Mouse (Mus musculus) R1 (cell line): Measurements from ENCODE around the gene Apela.

Experiments used
- DNase-seq: peaks from one replicate; pipeline ENCODE4 v3.0.0-alpha.2; 2018; ENCODE audit warnings: low read depth, low spot score

Gene Apela

GRCm38 (mm10) chr8:65037117-65037533 is at the start of gene Apela:
TSS of gene Apela (minus strand) at chr8:65037336.
- peak; percentile 92 for DNase-seq

DNA sequence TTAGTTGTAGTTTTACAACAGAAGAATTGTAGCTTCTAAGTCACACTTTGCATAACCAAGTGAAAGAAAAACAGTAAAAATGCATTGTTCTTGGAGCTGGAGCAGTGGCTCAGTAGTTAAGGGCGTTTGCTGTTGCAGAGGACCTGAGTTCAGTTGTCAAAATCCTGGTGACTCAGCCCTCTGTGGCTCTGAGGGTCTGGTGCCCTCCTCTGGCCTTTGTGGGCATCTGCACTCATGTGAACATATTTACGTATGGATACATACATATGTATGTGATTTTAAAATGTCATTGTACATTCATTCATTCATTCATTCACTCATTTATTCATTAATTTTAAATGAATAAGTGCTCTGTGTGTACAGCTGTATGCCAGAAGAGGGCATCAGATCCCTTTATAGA is 48.5 kb upstream of the Apela start:
- peak; percentile 86 for DNase-seq

GRCm38 (mm10) chr8:65080731-65081130 is 43.6 kb upstream of the Apela start:
- DNase-seq: no peak

- DNase-seq: no peak
Measured at GRCm38 (mm10) chr8:65074733-65075132, 37.6 kb upstream of the Apela start, which contains the start of gene Gm10663. TSS of gene Gm10663 (plus strand) at chr8:65075033.

- DNase-seq: peak; percentile 54
Measured at GRCm38 (mm10) chr8:65070996-65071395, 33.9 kb upstream of the Apela start.

GRCm38 (mm10) chr8:65068473-65068819 is 31.3 kb upstream of the Apela start:
- no peak for DNase-seq

DNA sequence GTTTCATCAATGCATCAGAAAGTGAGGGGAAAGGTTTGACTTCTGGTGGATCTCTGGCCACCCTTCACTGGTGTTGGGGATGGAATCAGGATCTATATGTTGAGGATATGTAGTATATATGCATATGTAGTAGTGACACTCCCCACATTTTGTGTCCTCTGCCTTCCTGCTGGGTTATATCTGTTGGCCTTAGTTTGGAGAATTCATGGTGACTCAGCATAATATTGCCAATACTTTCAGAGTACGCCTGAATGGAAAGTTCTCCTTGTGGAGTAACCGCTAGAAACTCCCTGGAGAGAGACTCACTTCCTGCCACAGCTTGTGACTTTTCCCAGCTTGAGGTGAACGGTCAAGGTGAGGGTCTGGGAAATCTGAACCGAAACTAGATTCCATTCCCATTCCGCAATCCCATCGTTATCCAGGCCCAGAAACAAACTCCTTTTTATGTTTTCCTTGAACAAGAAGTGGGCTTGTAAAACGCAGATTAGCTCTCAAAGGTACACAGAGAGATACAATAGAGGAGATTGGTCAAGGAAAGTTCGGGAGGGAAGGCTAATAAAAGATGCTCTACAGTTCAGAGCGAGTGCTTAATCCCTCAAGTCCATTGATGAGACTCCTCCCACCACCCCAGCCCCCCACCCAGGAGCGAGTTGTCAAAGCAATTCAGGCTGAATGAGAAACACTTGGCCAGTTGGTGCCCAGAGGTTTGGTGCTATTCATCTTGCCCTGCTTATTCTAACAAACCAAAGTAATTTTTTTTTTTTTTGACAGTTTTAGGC is 30.7 kb upstream of the Apela start:
- peak; percentile 97 for DNase-seq

- no peak for DNase-seq
Measured at GRCm38 (mm10) chr8:65067031-65067430, 29.9 kb upstream of the Apela start.

GRCm38 (mm10) chr8:65065622-65066021 is 28.5 kb upstream of the Apela start:
- peak; percentile 71 for DNase-seq

DNA sequence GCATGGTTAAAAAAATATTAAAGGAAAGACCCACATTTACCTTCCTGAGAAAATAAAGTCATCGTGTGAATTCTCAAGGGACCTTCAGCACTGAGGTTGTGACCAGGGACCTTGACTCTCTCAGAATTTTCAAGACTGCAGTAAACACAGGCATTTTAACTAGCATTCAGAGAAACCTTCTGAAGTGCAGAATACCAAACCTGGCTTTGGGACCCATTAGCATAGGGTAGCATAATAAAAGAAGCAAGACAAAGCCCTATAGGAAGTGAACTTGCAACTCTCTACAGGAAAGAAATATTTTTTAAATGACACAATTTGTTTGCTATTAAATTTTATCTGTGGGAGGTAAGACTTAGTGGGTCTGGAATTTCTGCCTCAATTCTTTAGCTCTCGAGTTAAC is 26.9 kb upstream of the Apela start:
- peak; percentile 94 for DNase-seq

- peak; percentile 78 for DNase-seq
Measured at GRCm38 (mm10) chr8:65062195-65062594, 25.1 kb upstream of the Apela start.

DNA sequence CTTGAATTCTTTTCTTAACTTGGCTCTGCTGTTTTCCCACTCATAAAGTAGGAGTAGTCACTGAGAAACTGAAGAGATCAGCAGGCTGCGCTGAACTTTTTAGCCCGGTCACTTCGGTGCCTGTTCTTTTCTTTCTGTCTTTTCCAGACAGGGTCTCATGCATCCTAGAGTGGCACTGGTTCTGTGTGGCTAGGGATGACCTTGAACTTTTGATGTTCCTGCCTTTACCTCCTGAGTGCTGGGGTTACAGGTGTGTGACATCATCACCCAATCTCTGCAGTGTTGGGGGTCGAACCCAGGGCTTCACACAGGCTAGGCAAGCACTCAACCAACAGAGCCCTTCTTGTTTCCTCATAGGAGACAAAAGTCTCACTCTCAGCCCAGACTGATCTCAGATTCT is 19.6 kb upstream of the Apela start:
- DNase-seq: peak; percentile 57

- DNase-seq: no peak
Measured at GRCm38 (mm10) chr8:65053968-65054367, 16.8 kb upstream of the Apela start.

DNA sequence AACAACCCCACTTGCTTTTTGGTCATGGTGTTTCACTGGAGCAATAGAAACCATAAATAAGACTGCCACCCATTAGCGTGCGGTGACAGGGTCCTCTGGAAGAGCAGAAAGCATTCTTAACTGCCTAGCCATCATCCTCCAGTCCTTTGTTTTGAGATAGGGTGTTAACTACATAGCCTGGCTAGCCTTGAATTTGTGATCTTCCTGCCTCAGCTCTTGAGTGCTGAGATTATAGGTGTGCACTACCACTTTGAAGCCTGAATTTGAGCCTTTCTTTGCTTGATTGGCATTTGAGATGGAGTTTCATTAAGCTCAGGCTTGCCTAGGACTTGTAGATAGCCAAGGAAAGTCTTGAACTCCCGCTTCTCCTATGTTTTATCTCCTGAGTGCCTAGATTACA is 16.4 kb upstream of the Apela start:
- DNase-seq: no peak

DNA sequence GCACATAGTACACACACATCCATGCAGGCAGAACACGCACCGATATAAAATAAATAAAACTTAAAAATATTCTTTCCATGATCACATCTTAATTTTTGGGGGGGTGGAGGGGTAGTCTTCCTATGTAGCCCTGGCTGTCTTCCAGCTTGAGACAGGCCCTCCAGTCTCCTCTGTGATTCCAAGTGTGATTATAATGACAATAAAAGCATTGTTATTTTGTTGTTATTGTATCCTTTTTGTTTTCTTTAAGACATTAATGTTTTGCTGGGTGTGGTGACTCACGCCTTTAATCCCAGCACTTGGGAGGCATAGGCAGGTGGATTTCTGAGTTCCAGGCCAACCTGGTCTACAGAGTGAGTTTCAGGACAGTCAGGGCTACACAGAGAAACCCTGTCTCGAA is 10.7 kb upstream of the Apela start:
- peak; percentile 59 for DNase-seq

GRCm38 (mm10) chr8:65047193-65047592 is 10.1 kb upstream of the Apela start:
- DNase-seq: peak; percentile 32

- DNase-seq: peak; percentile 99
Measured at GRCm38 (mm10) chr8:65046565-65046964, 9.4 kb upstream of the Apela start.

DNA sequence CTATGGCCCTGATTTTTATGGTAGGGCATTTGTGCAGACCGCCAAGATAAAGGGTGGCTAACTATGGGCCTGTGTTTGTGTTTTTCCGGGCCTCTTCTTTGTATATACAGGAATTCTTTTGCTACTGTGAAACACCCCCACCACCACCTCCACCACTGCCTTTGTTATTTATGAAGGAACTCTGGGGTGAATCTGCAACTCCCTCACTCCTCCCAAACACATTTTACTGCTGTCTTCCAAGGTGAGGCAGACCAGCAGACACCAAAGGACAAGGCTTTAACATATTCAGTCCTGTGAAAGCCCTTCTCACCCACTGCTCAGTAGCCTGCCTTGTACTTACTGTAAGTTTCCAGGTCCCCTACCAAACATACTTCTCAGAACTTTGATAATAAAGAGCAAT is 3.0 kb downstream of the Apela start:
- DNase-seq: peak; percentile 95

- no peak for DNase-seq
Measured at GRCm38 (mm10) chr8:65033056-65033455, 4.1 kb downstream of the Apela start.

DNA sequence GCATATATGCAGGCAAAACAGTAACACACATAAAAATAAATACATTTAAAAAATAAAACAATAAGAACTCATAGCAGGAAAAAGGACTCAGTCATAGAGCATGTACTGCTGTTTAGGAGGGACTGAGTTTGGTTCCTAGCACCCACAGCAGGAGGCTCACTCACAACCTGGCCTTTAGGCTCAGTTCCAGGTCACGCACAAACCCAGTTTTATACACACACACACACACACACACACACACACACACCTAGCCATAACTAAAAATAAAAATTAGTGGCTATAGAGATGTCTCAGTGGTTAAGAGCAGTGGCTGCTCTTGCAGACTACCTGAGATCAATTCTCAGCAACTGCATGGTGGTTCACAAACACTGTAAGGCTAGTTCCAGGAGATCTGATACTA is 5.0 kb downstream of the Apela start:
- DNase-seq: no peak

DNA sequence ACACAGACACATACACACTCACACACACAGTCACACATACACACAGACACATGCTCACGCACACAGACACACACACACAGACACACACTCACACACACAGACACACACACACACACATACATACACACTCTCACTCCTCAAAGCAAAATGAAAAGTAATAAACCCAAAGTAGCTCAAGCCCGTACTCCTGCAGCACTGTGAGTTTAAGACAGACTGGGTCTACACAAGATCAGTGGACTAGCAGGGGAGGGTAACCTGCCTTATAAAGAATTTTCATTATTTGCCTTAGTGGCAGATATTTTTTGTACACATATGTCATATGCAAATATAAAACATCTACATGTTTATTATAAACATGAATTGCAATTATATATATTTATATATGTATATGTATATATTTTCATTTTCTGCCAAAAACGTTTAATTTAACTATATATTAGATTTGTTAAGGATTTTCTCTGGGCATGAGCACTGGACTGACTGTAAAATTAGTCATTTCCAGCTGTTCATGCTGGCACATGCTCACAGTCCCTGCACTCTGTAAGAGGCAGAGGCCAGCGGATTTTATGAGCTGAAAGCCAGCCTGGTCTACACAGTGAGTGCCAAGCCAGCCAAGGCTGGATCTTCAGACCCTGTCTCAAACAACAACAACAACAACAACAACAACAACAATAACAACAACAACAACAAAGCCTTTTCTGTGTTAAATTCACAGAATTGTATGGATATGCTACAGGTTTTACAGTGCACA is 6.2 kb downstream of the Apela start:
- no peak for DNase-seq

GRCm38 (mm10) chr8:65029776-65030175 is 7.4 kb downstream of the Apela start:
- DNase-seq: no peak
